Mouse (Mus musculus) spleen, adult 2 months (tissue): ENCODE measurements at regions not wholly inside any gene's neighbourhood (a gene's known extent, or its start where the extent isn't known, plus 50 kb on each side); places are given as distances from the start of the nearest gene placed in this dataset.

Source experiments
- CTCF ChIP-seq: fragments of 200-500 bp; IDR thresholded peaks from 2 replicates; pipeline ENCODE4 v1.5.1; 2011; ENCODE audit warnings: mild to moderate bottlenecking, inconsistent platforms; ENCODE audit not compliant: insufficient read depth, insufficient read length, insufficient replicate concordance; ENCODE audit errors: extremely low read depth
- POLR2A ChIP-seq: fragments of 200-500 bp; IDR thresholded peaks from 2 replicates; pipeline ENCODE4 v1.6.1; 2011; ENCODE audit warnings: low read depth, low read length, inconsistent platforms

DNA sequence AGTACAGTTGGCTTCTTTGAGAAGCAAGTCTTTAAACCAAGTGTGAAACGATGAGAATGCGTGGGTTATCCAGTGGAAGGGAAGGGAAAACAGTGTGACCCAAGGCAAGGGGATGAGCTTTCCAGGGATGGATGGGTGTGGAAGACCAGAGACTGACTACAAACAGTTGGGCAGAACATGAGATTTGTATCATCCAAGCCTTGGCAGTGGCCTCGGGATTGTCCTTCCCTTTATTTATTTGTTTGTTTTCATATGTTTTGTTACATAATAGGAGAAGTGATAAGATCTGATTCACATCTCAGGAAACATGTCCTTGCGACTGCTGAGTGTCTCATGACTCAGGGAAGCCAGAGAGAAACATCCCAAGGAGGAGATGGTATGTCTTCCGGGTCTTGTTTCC lies 585.4 kb upstream of the Nox3 start:
- TF ChIP-seq POLR2A (no peak), CTCF (no peak)
